ENCODE assay signal across 12 mouse cellular contexts in the genomic region with DNA sequence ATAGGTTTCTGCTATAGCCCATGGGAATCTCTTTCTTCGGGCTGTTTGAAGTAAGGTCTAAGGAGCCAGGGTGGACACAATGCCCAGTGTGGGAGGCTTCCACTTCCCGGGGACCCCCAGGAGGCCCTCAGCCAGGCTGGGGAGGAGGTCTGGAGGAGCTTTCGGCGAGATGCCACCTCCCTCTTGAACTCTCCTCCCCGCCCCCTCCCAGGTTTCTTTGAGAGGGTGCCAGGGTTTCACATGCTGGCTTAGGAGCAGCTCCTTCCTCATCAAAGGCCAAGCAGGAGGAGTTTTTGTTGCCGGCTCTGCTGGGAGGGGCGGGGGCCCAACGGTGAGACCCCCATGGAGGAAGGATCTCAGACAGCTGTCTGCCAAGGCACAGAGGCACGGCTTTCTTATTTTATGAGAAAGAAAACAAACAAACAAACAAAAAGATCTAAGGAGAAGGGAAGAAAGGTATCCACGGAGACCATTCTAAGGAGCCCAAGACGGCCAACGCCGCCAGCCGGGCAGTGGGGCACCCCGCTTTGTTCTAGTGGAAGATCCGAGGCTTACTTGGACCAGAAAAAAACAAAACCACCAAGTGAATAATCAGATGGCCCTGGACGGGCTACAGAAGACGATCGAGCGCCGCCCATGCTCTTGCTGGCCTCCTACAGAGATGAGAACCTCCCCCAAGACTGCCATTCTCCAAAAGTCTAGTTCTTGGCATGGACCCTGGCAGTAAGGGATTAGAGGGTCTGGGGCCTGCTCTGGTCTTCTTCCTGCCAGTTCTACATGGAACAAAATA.
A peak's percentile ranks its signal among the peaks of the same experiment; 100 is the strongest.
DNase-seq lines count a peak whose midpoint lies in the region; ATAC-seq lines count a peak whose summit lies in the region.
"Had no signal": no experiment of that assay in that cellular context is flagged by ENCODE, and none has a peak within 500 bp of the region (broad histone marks: within the 10 kb centered on the region; RNA-seq: fewer than 3 reads in every experiment).

No protein-coding gene starts in this region.

- ATAC-seq in cerebellum, adult (ENCODE audit: insufficient number of reproducible peaks, low FRiP score, low TSS enrichment): no peak
- peak; percentile 68 for ATAC-seq in hindbrain, embryonic 13.5 days (ENCODE audit: low FRiP score)
- peak; percentile 43 for ATAC-seq in midbrain, embryonic 15.5 days (replicated peaks)
- ATAC-seq: intestine, embryonic 15.5 days; liver, embryonic 12.5 days had no signal

- no peak overlapping the region; the same call in 1 of the 2 replicates for H3K4me3 ChIP-seq in forebrain, embryonic 10.5 days
- H3K4me3 ChIP-seq in hindbrain, embryonic 13.5 days: no peak overlapping the region
- no peak overlapping the region for H3K4me3 ChIP-seq in midbrain, embryonic 15.5 days
- H3K4me3 ChIP-seq: intestine, embryonic 15.5 days; liver, embryonic 12.5 days had no signal

- no peaks in the 10 kb centered on the region for H3K27me3 ChIP-seq in forebrain, embryonic 10.5 days (ENCODE audit: poor library complexity, severe bottlenecking)
- 0 out of 2 replicates have a peak, but pooled peaks cover 3% of the 10 kb centered on the region for H3K27me3 ChIP-seq in hindbrain, embryonic 13.5 days
- H3K27me3 ChIP-seq in midbrain, embryonic 15.5 days (replicated peaks): no peaks in the 10 kb centered on the region
- H3K27me3 ChIP-seq: intestine, embryonic 15.5 days; liver, embryonic 12.5 days had no signal

- H3K27ac ChIP-seq in forebrain, embryonic 10.5 days: peak overlapping the region; percentile 83
- H3K27ac ChIP-seq in hindbrain, embryonic 13.5 days: peak overlapping the region; percentile 61
- H3K27ac ChIP-seq in midbrain, embryonic 15.5 days: peak overlapping the region; percentile 26; the same call in 1 of the 2 replicates
- H3K27ac ChIP-seq: intestine, embryonic 15.5 days; liver, embryonic 12.5 days had no signal

- H3K9ac ChIP-seq in hindbrain, embryonic 13.5 days: no peak overlapping the region
- H3K9ac ChIP-seq in midbrain, embryonic 15.5 days: no peak overlapping the region
- H3K9ac ChIP-seq: intestine, embryonic 15.5 days; liver, embryonic 12.5 days had no signal

- peak; percentile 28 to 32 for DNase-seq in cerebellum, postnatal 14 days
- DNase-seq in forebrain, embryonic 10.5 days (ENCODE audit: extremely low spot score, low spot score): no peak
- no peak for DNase-seq in gastrocnemius, postnatal 4 days (ENCODE audit: low spot score in 2 of 2)
- no peak for DNase-seq in adrenal gland, adult 18-20 months (ENCODE audit: low spot score in 2 of 2)
- DNase-seq in gastrocnemius, adult 8-10 months (ENCODE audit: low spot score in 2 of 2): no peak
- DNase-seq: cerebellum, postnatal 36 days; thymus, postnatal 14 days had no signal

- H3K4me1 ChIP-seq in forebrain, embryonic 10.5 days: peaks cover 60% of the 10 kb centered on the region
- peaks cover 49% of the 10 kb centered on the region for H3K4me1 ChIP-seq in hindbrain, embryonic 13.5 days (replicated peaks)
- peaks cover 25% of the 10 kb centered on the region for H3K4me1 ChIP-seq in midbrain, embryonic 15.5 days
- H3K4me1 ChIP-seq: liver, embryonic 12.5 days had no signal

- WGBS in forebrain, embryonic 10.5 days: 42% methylated on average over 21 of the region's 21 CpGs
- 18% methylated on average over 21 of the region's 21 CpGs for WGBS in hindbrain, embryonic 13.5 days
- WGBS in midbrain, embryonic 15.5 days: 13% methylated on average over 21 of the region's 21 CpGs

- no peaks in the 10 kb centered on the region for H3K36me3 ChIP-seq in forebrain, embryonic 10.5 days (replicated peaks)
- H3K36me3 ChIP-seq in hindbrain, embryonic 13.5 days: no peaks in the 10 kb centered on the region
- no peaks in the 10 kb centered on the region for H3K36me3 ChIP-seq in midbrain, embryonic 15.5 days (replicated peaks)
- H3K36me3 ChIP-seq: intestine, embryonic 15.5 days; liver, embryonic 12.5 days had no signal

- H3K4me2 ChIP-seq in hindbrain, embryonic 13.5 days: no peak overlapping the region
- no peak overlapping the region for H3K4me2 ChIP-seq in midbrain, embryonic 15.5 days
- H3K4me2 ChIP-seq: intestine, embryonic 15.5 days; liver, embryonic 12.5 days had no signal

- H3K9me3 ChIP-seq in forebrain, embryonic 10.5 days: no peaks in the 10 kb centered on the region
- no peaks in the 10 kb centered on the region for H3K9me3 ChIP-seq in hindbrain, embryonic 13.5 days
- no peaks in the 10 kb centered on the region for H3K9me3 ChIP-seq in midbrain, embryonic 15.5 days
- H3K9me3 ChIP-seq: intestine, embryonic 15.5 days; liver, embryonic 12.5 days had no signal

Comparison
In these comparisons a context has a peak if more than half of its experiments do, and no peak if none do; other contexts are left out.
1. DNase-seq: peak in cerebellum, postnatal 14 days (2 of 2); none in forebrain, embryonic 10.5 days (single experiment), gastrocnemius, postnatal 4 days (0 of 2), adrenal gland, adult 18-20 months (0 of 2) and gastrocnemius, adult 8-10 months (0 of 2).
2. H3K27ac ChIP-seq: peak in every context shown above with its lines; median percentile 83 in forebrain, embryonic 10.5 days; 61 in hindbrain, embryonic 13.5 days; 26 in midbrain, embryonic 15.5 days.